Mouse (Mus musculus) lung, postnatal 0 days (tissue): ENCODE results near the gene Ccdc146.

Experiments used
- CTCF ChIP-seq: IDR thresholded peaks from 2 replicates; pipeline ENCODE4 v1.5.1; 2016; ENCODE audit warnings: antibody characterized with exemption, mild to moderate bottlenecking
- EP300 ChIP-seq: IDR thresholded peaks from 2 replicates; pipeline ENCODE4 v1.6.1; 2016; ENCODE audit warnings: antibody characterized with exemption, mild to moderate bottlenecking, control low read depth

- no peak for TF ChIP-seq CTCF
- no peak for TF ChIP-seq EP300
Measured at GRCm38 (mm10) chr5:21412056-21412455, 12.4 kb downstream of the Ccdc146 start.
